Mouse (Mus musculus) kidney, embryonic 15.5 days (tissue): ENCODE data around the gene Serinc5. TPM values are rescaled to one million over a fixed set of nuclear protein-coding genes. Genes with fewer than 3 reads are reported as not detected.

ENCODE experiments used
- polyA plus RNA-seq: library from polyadenylated mRNA; unstranded; fragments of >200 nt; fragmentation: Nextera tagmentation; extraction: Ambion mirVana; gene quantifications from 2 replicates; pipeline ENCODE4 v1.2.1, GENCODE M21; 2015

The Serinc5 gene
- polyA plus RNA-seq, 1 experiment from 2014 or later = 16.5 TPM

Other genes starting within 250 kb of the Serinc5 start
- 0.21 and 0.41 TPM in 2 replicates for gene Ankrd34b, start 185.2 kb upstream of the Serinc5 start, polyA plus RNA-seq
- gene Fam151b, start 127.1 kb upstream of the Serinc5 start, polyA plus RNA-seq = 0.14 TPM in 1 of 2 replicates, not detected in the other
- 11.0 and 11.6 TPM in 2 replicates for gene Zfyve16, start 80.2 kb upstream of the Serinc5 start, polyA plus RNA-seq
- gene Spz1, start 34.9 kb upstream of the Serinc5 start, polyA plus RNA-seq = not detected in 2 replicates
- 2.5 and 2.8 TPM in 2 replicates for gene Thbs4, start 183.7 kb downstream of the Serinc5 start, polyA plus RNA-seq
- 3.5 and 4.0 TPM in 2 replicates for gene Mtx3, start 233.7 kb downstream of the Serinc5 start, polyA plus RNA-seq